Mouse (Mus musculus) lung, postnatal 0 days (tissue): ENCODE data around the gene Phf12.

ENCODE experiments used
- CTCF ChIP-seq: IDR thresholded peaks from 2 replicates; pipeline ENCODE4 v1.5.1; 2016; ENCODE audit warnings: antibody characterized with exemption, mild to moderate bottlenecking
- EP300 ChIP-seq: IDR thresholded peaks from 2 replicates; pipeline ENCODE4 v1.6.1; 2016; ENCODE audit warnings: antibody characterized with exemption, mild to moderate bottlenecking, control low read depth

GRCm38 (mm10) chr11:77973520-77973919, 9.0 kb upstream of the Phf12 start:
- TF ChIP-seq CTCF (no peak), EP300 (no peak)
